Mouse (Mus musculus) E14TG2a.4 (cell line): Measurements from ENCODE around the gene Tedc1.

ENCODE experiments used
- CTCF ChIP-seq: conservative IDR thresholded peaks from 2 replicates; pipeline ENCODE4 v1.5.1; 2014; ENCODE audit warnings: low read length
- POU5F1 ChIP-seq: IDR thresholded peaks from 2 replicates; pipeline ENCODE4 v1.6.1; 2014; ENCODE audit warnings: low read length, borderline replicate concordance

- TF ChIP-seq CTCF, result no peak
- TF ChIP-seq POU5F1, result no peak
These were observed 7.4 kb downstream of the Tedc1 start for GRCm38 (mm10) chr12:113163561-113164006.
